Mouse (Mus musculus): ENCODE measurements around the gene Tnfrsf21. TPM values are rescaled to one million over a fixed set of nuclear protein-coding genes. Genes with fewer than 3 reads are reported as not detected.

Tnfrsf21 gene
- polyA plus RNA-seq, 1 experiment from 2014 or later: 11.4 TPM

Other genes starting within 250 kb of the Tnfrsf21 start
- 13.7 and 15.0 TPM in 2 replicates for gene Cd2ap, start 139.9 kb upstream of the Tnfrsf21 start, polyA plus RNA-seq (2015; fragmentation: Nextera tagmentation; extraction: Ambion mirVana)

Measured in heart, embryonic 16.5 days (tissue).